ENCODE assay signal across 15 mouse cellular contexts in the genomic region with DNA sequence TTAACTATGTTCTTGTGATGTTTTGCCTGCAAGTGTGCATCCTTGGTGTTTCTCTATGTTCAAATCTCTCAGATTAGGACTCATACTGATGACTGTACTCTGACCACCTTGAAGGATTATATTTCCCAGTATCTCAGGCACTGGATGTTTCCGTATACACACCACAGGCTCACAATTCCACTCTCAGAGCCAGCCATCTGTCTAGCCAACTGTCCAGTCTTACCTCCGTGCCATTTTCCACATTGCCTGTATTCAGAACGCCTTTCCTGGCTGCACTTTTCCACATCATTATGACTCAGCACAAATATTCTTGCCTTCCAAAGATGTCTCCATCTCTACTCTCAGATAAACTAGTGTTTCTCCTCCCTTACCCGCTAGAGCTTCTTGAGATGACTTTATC.
DNase-seq lines count a peak whose midpoint lies in the region.
"Had no signal": no experiment of that assay in that cellular context is flagged by ENCODE, and none has a peak within 500 bp of the region (broad histone marks: within the 10 kb centered on the region; RNA-seq: fewer than 3 reads in every experiment).

No protein-coding gene starts in this region.

- intact Hi-C loops in gastrocnemius, postnatal 36 days (cut with DNase I), result no loop called here

- DNase-seq in frontal cortex, postnatal 36 days (ENCODE audit: low spot score in 2 of 2), result peak; percentile 45 to 60
- no peak for DNase-seq in frontal cortex, postnatal 25 days (ENCODE audit: low spot score in 2 of 2)
- DNase-seq in right cerebral cortex, postnatal 25 days, result peak; percentile 42
- DNase-seq in right cerebral cortex, postnatal 4 days, result no peak
- peak; percentile 49 to 73 for DNase-seq in cerebellum, postnatal 14 days
- DNase-seq in neural tube, embryonic 10.5 days (ENCODE audit: extremely low spot score, low spot score), result no peak
- no peak for DNase-seq in gastrocnemius, postnatal 36 days
- DNase-seq: adrenal gland, postnatal 25 days; embryo, embryonic 11 days; gastrocnemius, adult 2 months; heart, adult 11 months; kidney, adult 18-20 months; kidney, postnatal 10 days; lung, adult 2 months; lung, postnatal 4 days had no signal

Comparison
In these comparisons a context has a peak if more than half of its experiments do, and no peak if none do; other contexts are left out.
1. DNase-seq: peak in frontal cortex, postnatal 36 days (2 of 2), right cerebral cortex, postnatal 25 days (single experiment) and cerebellum, postnatal 14 days (2 of 2); none in frontal cortex, postnatal 25 days (0 of 2), right cerebral cortex, postnatal 4 days (single experiment), neural tube, embryonic 10.5 days (single experiment) and gastrocnemius, postnatal 36 days (0 of 2).